Mouse (Mus musculus) bone marrow macrophage, adult 2 months (primary cell): ENCODE results near the gene Mrpl23.

Experiments used
- CTCF ChIP-seq: IDR thresholded peaks from 2 replicates; pipeline ENCODE4 v1.5.1; 2012; ENCODE audit warnings: low read depth, mild to moderate bottlenecking, low read length, moderate library complexity
- POLR2A ChIP-seq: IDR thresholded peaks from 2 replicates; pipeline ENCODE4 v1.6.1; 2012; ENCODE audit warnings: mild to moderate bottlenecking, low read depth, low read length, borderline replicate concordance

DNA sequence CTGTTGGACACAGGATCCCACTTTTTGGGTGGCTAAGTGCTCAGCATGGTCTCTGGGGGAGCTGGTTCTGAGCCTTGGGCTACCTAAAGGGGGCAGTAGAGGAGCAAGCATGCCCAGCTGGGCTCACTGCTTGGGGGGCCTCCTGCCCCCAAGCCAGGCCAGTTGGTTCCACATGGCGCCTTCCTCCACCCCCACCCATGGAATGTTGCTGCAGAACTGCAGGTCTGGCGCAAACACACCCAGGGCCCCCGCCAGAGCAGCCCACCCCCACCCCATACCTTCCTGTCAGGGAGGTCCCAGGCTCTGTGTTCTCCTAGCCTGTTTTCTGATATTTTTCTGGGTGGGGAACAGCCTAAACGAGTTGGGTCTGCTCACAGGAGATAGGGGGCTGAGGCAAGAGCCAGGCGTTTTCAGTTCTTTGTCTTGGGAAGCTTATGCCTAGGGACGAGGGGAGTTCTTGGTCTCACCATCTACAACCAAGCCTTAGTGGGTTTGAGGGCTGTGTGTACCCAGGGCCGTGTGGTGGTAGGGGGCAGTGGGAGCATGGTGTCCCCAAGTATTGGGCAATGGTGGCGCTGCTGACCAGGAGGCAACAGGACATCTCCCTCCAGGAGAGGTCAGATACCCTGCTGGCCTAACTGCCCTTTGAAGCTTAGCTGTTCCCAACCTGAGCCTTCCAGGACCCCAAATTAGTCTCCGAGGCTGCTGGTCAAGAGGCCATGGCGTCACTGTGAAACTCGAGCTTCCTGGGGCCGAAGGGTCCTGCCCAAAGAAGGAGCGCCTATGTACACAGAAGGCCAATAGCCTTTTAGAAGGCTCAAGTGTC is 20.3 kb downstream of the Mrpl23 start:
- no peak for TF ChIP-seq CTCF
- TF ChIP-seq POLR2A: no peak
